Mouse (Mus musculus) liver, embryonic 14.5 days (tissue): ENCODE data around the gene Kif6. TPM values are rescaled to one million over a fixed set of nuclear protein-coding genes. Genes with fewer than 3 reads are reported as not detected.

Experiments used
- ATAC-seq: fragments of 200-750 bp; cut with Nextera tagmentation; 2 replicates; pipeline ENCODE4 v1.8.0; 2017; ENCODE audit warnings: moderate number of reproducible peaks, mild to moderate bottlenecking, moderate library complexity; ENCODE audit not compliant: insufficient read depth
- DNase-seq, 3 experiments: peaks; one replicate each; pipeline ENCODE4 v3.0.0-alpha.2; 2012 to 2013; ENCODE audit warnings: low read depth in 3 of 3, low spot score in 3 of 3
- H3K27ac ChIP-seq: fragments of 300-500 bp; sonication (generic); 2 replicates; pipeline ENCODE4 v1.5.1; 2014; ENCODE audit warnings: moderate library complexity, mild to moderate bottlenecking, control low read depth, inconsistent platforms
- H3K27me3 ChIP-seq: fragments of 300-500 bp; sonication (generic); 2 replicates; pipeline ENCODE4 v1.6.1; 2014; ENCODE audit warnings: mild to moderate bottlenecking, low read length, moderate library complexity; ENCODE audit not compliant: control insufficient read depth, insufficient read depth
- H3K36me3 ChIP-seq: fragments of 300-500 bp; sonication (generic); replicated peaks from 2 replicates; pipeline ENCODE4 v1.6.1; 2014; ENCODE audit warnings: low read depth; ENCODE audit not compliant: control insufficient read depth, insufficient read depth
- H3K4me1 ChIP-seq, 2 experiments: fragments of 200-500 bp in 1 of 2; fragments of 300-500 bp in 1 of 2; sonication (generic) in 1 of 2; replicated peaks; 2 replicates each; pipeline ENCODE4 v1.6.1; 2012 to 2014; ENCODE audit warnings: antibody characterized with exemption in 1 of 2, inconsistent platforms in 1 of 2, low read length in 1 of 2; ENCODE audit not compliant: control insufficient read depth in 2 of 2, insufficient read depth in 2 of 2
- H3K4me2 ChIP-seq: fragments of 300-500 bp; sonication (generic); 2 replicates; pipeline ENCODE4 v1.6.1; 2014; ENCODE audit warnings: low read depth, mild to moderate bottlenecking, control low read depth, moderate library complexity
- H3K4me3 ChIP-seq, 2 experiments: fragments of 200-500 bp in 1 of 2; fragments of 300-500 bp in 1 of 2; sonication (generic) in 1 of 2; 2 replicates each; pipeline ENCODE4 v1.5.1; 2012 to 2014; ENCODE audit warnings: low read depth in 2 of 2, low read length in 2 of 2, mild to moderate bottlenecking in 2 of 2, control low read depth in 1 of 2, inconsistent platforms in 1 of 2, moderate library complexity in 1 of 2; ENCODE audit not compliant: insufficient read depth in 1 of 2
- H3K9ac ChIP-seq: fragments of 300-500 bp; sonication (generic); replicated peaks from 2 replicates; pipeline ENCODE4 v1.6.1; 2014; ENCODE audit warnings: mild to moderate bottlenecking, control low read depth, moderate library complexity
- H3K9me3 ChIP-seq: fragments of 300-500 bp; sonication (generic); 2 replicates; pipeline ENCODE4 v1.6.1; 2016; ENCODE audit warnings: low read length, mixed read lengths; ENCODE audit not compliant: control insufficient read depth
- CTCF ChIP-seq: IDR thresholded peaks from 2 replicates; pipeline ENCODE4 v1.5.1; 2016; ENCODE audit warnings: antibody characterized with exemption, low read depth, control low read depth
- EP300 ChIP-seq: IDR thresholded peaks from 2 replicates; pipeline ENCODE4 v1.6.1; 2016; ENCODE audit warnings: antibody characterized with exemption, low read depth
- WGBS: fragments of 180-500 bp; shearing (Covaris S2); extraction: QIAGEN DNeasy Blood & Tissue Kit; methylation state at CpG from one replicate; pipeline ENCODE4 v1.1.7; 2014; ENCODE audit not compliant: insufficient replicate concordance; 5-methylcytosine and 5-hydroxymethylcytosine counted together
- polyA plus RNA-seq, 2 experiments: library from polyadenylated mRNA; depleted of rRNA in 1 of 2; stranded (reverse) in 1 of 2; unstranded in 1 of 2; fragments of >200 nt; fragmentation: Nextera tagmentation in 1 of 2; extraction: Ambion mirVana in 1 of 2; gene quantifications; 2 replicates each; pipeline versions ENCODE4 v1.2.1 to v1.2.3; 2012 to 2014

Kif6 gene
- polyA plus RNA-seq, 2 experiments: 0.06 TPM; not detected in 1

DNA sequence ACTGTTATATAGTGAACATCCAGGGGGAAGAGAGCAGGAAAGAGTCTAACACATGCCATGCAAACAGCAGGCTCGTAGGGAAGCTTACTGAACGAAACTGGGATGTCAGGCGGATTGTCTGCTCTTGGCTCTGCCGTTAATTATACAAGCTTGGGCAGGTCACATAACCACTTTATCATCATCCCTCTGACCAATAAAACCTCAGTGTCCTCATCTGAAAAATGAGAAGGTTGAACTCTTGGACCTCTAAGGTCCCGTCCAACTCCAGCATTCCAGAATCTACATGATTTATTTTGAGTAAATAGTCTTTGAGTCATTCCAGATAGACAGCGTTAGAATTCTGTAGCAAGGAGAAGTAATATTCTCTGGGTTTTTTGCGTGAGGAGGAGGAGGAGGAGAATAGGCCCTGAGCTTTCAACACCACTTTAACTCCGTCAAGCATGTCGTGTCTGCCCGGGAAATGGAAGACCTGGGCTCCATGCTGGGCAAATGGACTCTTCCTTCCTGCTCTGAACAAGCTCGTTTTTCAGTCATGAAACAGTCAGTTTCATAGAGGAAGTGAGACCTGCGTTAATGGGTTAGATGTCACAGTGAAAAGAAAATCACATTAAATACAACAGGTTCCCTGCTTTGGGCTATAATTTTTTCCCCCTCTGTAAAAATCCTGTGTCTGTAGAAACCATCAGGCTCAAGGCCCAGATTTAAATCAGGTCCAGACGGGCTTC lies 162.3 kb downstream of the Kif6 start:
- WGBS: 54% methylated on average over 13 of the region's 13 CpGs
- no peaks in the 10 kb centered on the region for H3K9me3 ChIP-seq
- no peak for DNase-seq
- no peak overlapping the region for H3K9ac ChIP-seq
- no peaks in the 10 kb centered on the region for H3K36me3 ChIP-seq
- H3K4me3 ChIP-seq: no peak overlapping the region
- ATAC-seq: no peak
- no peak overlapping the region for H3K27ac ChIP-seq
- H3K27me3 ChIP-seq: no peaks in the 10 kb centered on the region
- H3K4me2 ChIP-seq: no peak overlapping the region
- H3K4me1 ChIP-seq: no peaks in the 10 kb centered on the region
- TF ChIP-seq EP300: no peak
- no peak for TF ChIP-seq CTCF

DNA sequence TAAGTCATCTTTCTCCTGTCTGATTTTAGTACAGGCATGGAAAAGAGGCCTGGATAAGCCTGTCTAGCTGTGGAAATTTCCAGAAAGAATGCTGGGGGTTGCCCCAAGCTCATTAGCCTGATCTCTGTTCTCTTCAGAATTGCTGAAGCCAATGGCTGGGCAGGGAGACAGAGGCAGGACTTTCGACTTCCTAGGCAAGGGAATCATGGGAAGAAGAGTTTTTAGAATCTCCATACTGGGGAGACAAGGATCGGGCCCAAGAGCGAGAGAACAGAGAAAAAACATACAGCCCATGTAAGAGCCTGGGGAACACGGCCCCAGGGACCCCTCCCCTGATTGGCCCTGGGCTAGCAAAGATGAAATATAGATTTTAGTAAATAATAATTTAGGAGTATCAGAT lies 164.1 kb downstream of the Kif6 start:
- no peak for ATAC-seq
- no peak for TF ChIP-seq CTCF
- no peak for TF ChIP-seq EP300

GRCm38 (mm10) chr17:49779576-49779975 lies 164.6 kb downstream of the Kif6 start:
- H3K4me1 ChIP-seq: no peaks in the 10 kb centered on the region
- H3K4me3 ChIP-seq: no peak overlapping the region
- no peak overlapping the region for H3K27ac ChIP-seq
- TF ChIP-seq EP300 (no peak), CTCF (no peak)
- ATAC-seq (no peak), DNase-seq (no peak)
- H3K9me3 ChIP-seq: no peaks in the 10 kb centered on the region
- no peaks in the 10 kb centered on the region for H3K27me3 ChIP-seq
- no peak overlapping the region for H3K4me2 ChIP-seq
- no peaks in the 10 kb centered on the region for H3K36me3 ChIP-seq
- WGBS: 58% methylated on average over 3 of the region's 3 CpGs
- no peak overlapping the region for H3K9ac ChIP-seq

More for the DNA sequence above, 164.1 kb downstream of the Kif6 start:
- Histone ChIP-seq H3K27me3 (no peaks in the 10 kb centered on the region), H3K27ac (no peak overlapping the region), H3K36me3 (no peaks in the 10 kb centered on the region), H3K9ac (no peak overlapping the region), H3K4me1 (no peaks in the 10 kb centered on the region), H3K9me3 (no peaks in the 10 kb centered on the region), H3K4me3 (no peak overlapping the region), H3K4me2 (no peak overlapping the region)
- 47% methylated on average over 4 of the region's 4 CpGs for WGBS
- DNase-seq: no peak

GRCm38 (mm10) chr17:49785851-49786250 lies 170.9 kb downstream of the Kif6 start:
- H3K27ac ChIP-seq: no peak overlapping the region
- H3K4me2 ChIP-seq: no peak overlapping the region
- no peaks in the 10 kb centered on the region for H3K9me3 ChIP-seq
- ATAC-seq: no peak
- H3K27me3 ChIP-seq: no peaks in the 10 kb centered on the region
- H3K4me1 ChIP-seq: no peaks in the 10 kb centered on the region
- H3K9ac ChIP-seq: no peak overlapping the region
- DNase-seq: no peak
- TF ChIP-seq EP300 (no peak), CTCF (no peak)
- no peak overlapping the region for H3K4me3 ChIP-seq
- WGBS: 55% methylated on average over 5 of the region's 5 CpGs
- H3K36me3 ChIP-seq: no peaks in the 10 kb centered on the region

DNA sequence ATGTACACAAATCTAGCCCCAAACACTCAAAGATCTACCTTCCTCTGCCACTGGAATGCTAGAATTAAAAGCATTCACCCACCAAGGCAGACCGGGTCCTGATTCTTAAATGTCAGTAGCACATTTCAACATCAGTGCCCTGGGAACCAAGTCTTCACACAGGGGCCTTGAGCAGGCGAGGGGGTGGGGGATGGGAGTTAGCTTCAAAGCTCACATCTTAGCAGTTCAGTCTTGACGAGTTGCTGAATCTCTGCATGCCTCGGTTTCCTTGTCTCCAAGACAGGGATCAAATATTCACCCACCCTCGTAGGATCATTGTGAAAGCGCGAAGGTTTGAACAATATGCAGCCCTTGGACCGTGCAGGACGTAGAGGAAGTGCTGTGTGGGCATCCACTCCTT lies 172.4 kb downstream of the Kif6 start:
- Histone ChIP-seq H3K4me1 (no peaks in the 10 kb centered on the region), H3K4me3 (no peak overlapping the region), H3K27me3 (no peaks in the 10 kb centered on the region), H3K9ac (no peak overlapping the region), H3K27ac (no peak overlapping the region), H3K36me3 (no peaks in the 10 kb centered on the region), H3K4me2 (no peak overlapping the region), H3K9me3 (no peaks in the 10 kb centered on the region)
- DNase-seq (no peak), ATAC-seq (no peak)
- TF ChIP-seq EP300 (no peak), CTCF (no peak)
- WGBS: 52% methylated on average over 9 of the region's 9 CpGs
